Mouse (Mus musculus) G1E-ER4 (cell line): ENCODE measurements around the gene Mettl23. TPM values are rescaled to one million over a fixed set of nuclear protein-coding genes. Genes with fewer than 3 reads are reported as not detected.

ENCODE experiments used
- GATA1 ChIP-seq: IDR thresholded peaks from one replicate; pipeline ENCODE4 v1.8.0; 2012; ENCODE audit warnings: low read length, inconsistent platforms
- polyA plus RNA-seq: library from polyadenylated mRNA; stranded (reverse); fragments of >175 nt; gene quantifications from 2 replicates; pipeline ENCODE4 v1.2.3, GENCODE M21; 2012

Gene Mettl23
- polyA plus RNA-seq, 1 experiment = 85.4 TPM

- no peak for TF ChIP-seq GATA1
Observed at GRCm38 (mm10) chr11:116884061-116884460, 41.0 kb downstream of the Mettl23 start.

GRCm38 (mm10) chr11:116885275-116886151, 42.4 kb downstream of the Mettl23 start:
- TF ChIP-seq GATA1 = no peak

- TF ChIP-seq GATA1 = no peak
Observed at GRCm38 (mm10) chr11:116887136-116887535, 44.1 kb downstream of the Mettl23 start.

GRCm38 (mm10) chr11:116893532-116894442, 50.7 kb downstream of the Mettl23 start:
- TF ChIP-seq GATA1 = no peak

GRCm38 (mm10) chr11:116895402-116895801, 52.3 kb downstream of the Mettl23 start:
- no peak for TF ChIP-seq GATA1

GRCm38 (mm10) chr11:116899247-116899646, 56.2 kb downstream of the Mettl23 start:
- TF ChIP-seq GATA1 = no peak

Other genes starting within 250 kb of the Mettl23 start
- 4.8 and 5.3 TPM in 2 replicates for gene Rhbdf2, start 216.3 kb upstream of the Mettl23 start, polyA plus RNA-seq
- gene Prcd, start 189.7 kb upstream of the Mettl23 start, polyA plus RNA-seq = 0.52 and 0.56 TPM in 2 replicates
- gene Cygb, start 189.0 kb upstream of the Mettl23 start, polyA plus RNA-seq = not detected in 2 replicates
- not detected in 2 replicates for gene St6galnac1, start 67.8 kb upstream of the Mettl23 start, polyA plus RNA-seq
- gene Mxra7, start 15.2 kb upstream of the Mettl23 start, polyA plus RNA-seq = not detected in 2 replicates
- gene Jmjd6, start 171 bp downstream of the Mettl23 start, polyA plus RNA-seq = 36.6 and 47.3 TPM in 2 replicates
- gene Mfsd11, start 9.2 kb downstream of the Mettl23 start, polyA plus RNA-seq = 7.1 and 7.4 TPM in 2 replicates
- gene Srsf2, start 9.8 kb downstream of the Mettl23 start, polyA plus RNA-seq = 1,994 and 2,305 TPM in 2 replicates
- not detected in 2 replicates for gene Mgat5b, start 75.6 kb downstream of the Mettl23 start, polyA plus RNA-seq